Mouse (Mus musculus): ENCODE measurements around the gene Hdac5.

GRCm38 (mm10) chr11:102156786-102157089 lies 73.2 kb downstream of the Hdac5 start:
- no peak for TF ChIP-seq CTCF (IDR thresholded peaks at IDR 0.05; ENCODE audit: low read depth, low read length)
- TF ChIP-seq POLR2A (IDR thresholded peaks at IDR 0.05; ENCODE audit: extremely low read depth, insufficient read depth, low read length): no peak

Measured in liver, adult 2 months (tissue).